ENCODE assay signal across 13 mouse cellular contexts in the genomic region with DNA sequence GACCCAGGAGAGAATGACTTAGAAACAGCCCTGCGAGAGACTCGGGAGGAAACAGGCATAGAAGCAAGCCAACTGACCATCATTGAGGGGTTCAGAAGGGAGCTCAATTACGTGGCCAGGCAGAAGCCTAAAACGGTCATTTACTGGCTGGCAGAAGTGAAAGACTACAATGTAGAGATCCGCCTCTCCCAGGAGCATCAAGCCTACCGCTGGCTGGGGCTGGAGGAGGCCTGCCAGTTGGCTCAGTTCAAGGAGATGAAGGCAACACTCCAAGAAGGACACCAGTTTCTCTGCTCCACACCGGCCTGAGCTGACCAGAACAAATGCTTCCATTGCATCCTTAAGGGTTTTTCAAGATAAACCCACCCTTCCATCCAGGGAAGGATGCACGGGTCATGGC. TPM values are rescaled to one million over a fixed set of nuclear protein-coding genes. Genes with fewer than 3 reads are reported as not detected.
DNase-seq lines count a peak whose midpoint lies in the region; TF ChIP-seq lines count a peak whose summit lies in the region.
"Had no signal": no experiment of that assay in that cellular context is flagged by ENCODE, and none has a peak within 500 bp of the region (broad histone marks: within the 10 kb centered on the region; RNA-seq: fewer than 3 reads in every experiment).

No protein-coding gene starts in this region.

- peak overlapping the region; percentile 33; the same call in 1 of the 2 replicates for H3K27ac ChIP-seq in left cerebral cortex, adult 2 months
- H3K27ac ChIP-seq: forebrain, embryonic 10.5 days; midbrain, embryonic 12.5 days had no signal

- DNase-seq in adrenal gland, postnatal 10 days, result peak; percentile 64
- no peak for DNase-seq in adrenal gland, adult 18-20 months (ENCODE audit: low spot score in 2 of 2)
- DNase-seq in left cerebral cortex, adult 2 months (ENCODE audit: extremely low spot score in 1 of 2, low spot score in 2 of 2), result no peak
- DNase-seq in left cerebral cortex, adult 8-10 months (ENCODE audit: low spot score in 2 of 2), result no peak
- DNase-seq in gastrocnemius, postnatal 36 days, result peak; percentile 75 to 78
- peak; percentile 42 to 74 for DNase-seq in lung, postnatal 4 days
- DNase-seq in spleen, postnatal 10 days (ENCODE audit: low spot score in 2 of 2), result no peak
- no peak for DNase-seq in B cell, adult 2 months
- DNase-seq: kidney, adult 18-20 months; right cerebral cortex, postnatal 25 days had no signal

- TF ChIP-seq CTCF in left cerebral cortex, adult 2 months (IDR thresholded peaks at IDR 0.05), result no peak

- no peak overlapping the region for H3K4me3 ChIP-seq in left cerebral cortex, adult 2 months
- H3K4me3 ChIP-seq: forebrain, embryonic 10.5 days; limb, embryonic 12.5 days; midbrain, embryonic 12.5 days had no signal

- intact Hi-C loops in left cerebral cortex, adult 2 months (cut with DNase I), result loop anchor here (2.0 kb wide), 1 partner anchor 19 kb away; no protein-coding TSS in a partner anchor
- intact Hi-C loops in gastrocnemius, postnatal 36 days (cut with DNase I), result no loop called here

RNA-seq across cellular contexts. Expression of a gene that starts 15.3 kb away (rescaled TPM):
- 10 to 100 TPM; 30.2 to 30.9 TPM for total RNA-seq in adrenal gland, postnatal 10 days (2021)
- 10 to 100 TPM; 25.6 to 27.0 TPM for total RNA-seq in adrenal gland, adult 18-20 months (2021)
- 10 to 100 TPM; 25.3 to 28.2 TPM for total RNA-seq in left cerebral cortex, adult 2 months (2021)
- 10 to 100 TPM; 29.4 to 32.6 (median 30.5) TPM for total RNA-seq in left cerebral cortex, adult 8-10 months (2022)
- 10 to 100 TPM; 21.9 to 22.4 TPM for total RNA-seq in gastrocnemius, postnatal 36 days (2021)

RNA-seq across cellular contexts. Expression of a gene that starts 15.6 kb away (rescaled TPM):
- total RNA-seq in adrenal gland, postnatal 10 days (2021), result 1 to 10 TPM; 2.8 to 4.5 TPM
- total RNA-seq in adrenal gland, adult 18-20 months (2021), result under 1 TPM; 0.90 to 0.93 TPM
- 1 to 10 TPM; 1.4 to 1.9 TPM for total RNA-seq in left cerebral cortex, adult 2 months (2021)
- 1 to 10 TPM in 3 of 4 experiments, under 1 TPM in 1; 0.72 to 1.8 (median 1.3) TPM for total RNA-seq in left cerebral cortex, adult 8-10 months (2022)
- total RNA-seq in gastrocnemius, postnatal 36 days (2021), result under 1 TPM; 0.31 to 0.35 TPM

RNA-seq across cellular contexts. Expression of a gene that starts 22.6 kb away (rescaled TPM):
- 10 to 100 TPM; 13.3 to 17.4 TPM for total RNA-seq in adrenal gland, postnatal 10 days (2021)
- 10 to 100 TPM; 11.6 to 12.4 TPM for total RNA-seq in adrenal gland, adult 18-20 months (2021)
- 10 to 100 TPM; 27.1 to 28.1 TPM for total RNA-seq in left cerebral cortex, adult 2 months (2021)
- total RNA-seq in left cerebral cortex, adult 8-10 months (2022), result 10 to 100 TPM; 20.9 to 26.5 (median 23.3) TPM
- total RNA-seq in gastrocnemius, postnatal 36 days (2021), result 10 to 100 TPM; 66.0 to 66.5 TPM

RNA-seq across cellular contexts. Expression of a gene that starts 36.9 kb away (rescaled TPM):
- under 1 TPM in 1 of 2 experiments, not detected in 1; 0.45 TPM for total RNA-seq in adrenal gland, postnatal 10 days (2021)
- total RNA-seq in adrenal gland, adult 18-20 months (2021), result 1 to 10 TPM in 1 of 2 experiments, under 1 TPM in 1; 0.60 to 1.1 TPM
- total RNA-seq in left cerebral cortex, adult 2 months (2021), result 1 to 10 TPM; 5.2 to 6.1 TPM
- total RNA-seq in left cerebral cortex, adult 8-10 months (2022), result 1 to 10 TPM; 2.7 to 5.7 (median 4.3) TPM
- under 1 TPM in 1 of 2 experiments, not detected in 1; 0.37 TPM for total RNA-seq in gastrocnemius, postnatal 36 days (2021)

Comparison
In these comparisons a context has a peak if more than half of its experiments do, and no peak if none do; other contexts are left out.
1. DNase-seq: peak in adrenal gland, postnatal 10 days (single experiment), gastrocnemius, postnatal 36 days (2 of 2) and lung, postnatal 4 days (2 of 2); none in adrenal gland, adult 18-20 months (0 of 2), left cerebral cortex, adult 2 months (0 of 2), left cerebral cortex, adult 8-10 months (0 of 2), spleen, postnatal 10 days (0 of 2) and B cell, adult 2 months (0 of 2).